Mouse (Mus musculus) lung, postnatal 0 days (tissue): ENCODE data around the gene Tmem28. TPM values are rescaled to one million over a fixed set of nuclear protein-coding genes. Genes with fewer than 3 reads are reported as not detected.

ENCODE experiments used
- ATAC-seq: fragments of 200-750 bp; cut with Nextera tagmentation; 2 replicates; pipeline ENCODE4 v1.8.0; 2017; ENCODE audit warnings: moderate library complexity
- DNase-seq: peaks from one replicate; pipeline ENCODE4 v3.0.0-alpha.2; 2016; ENCODE audit warnings: low spot score
- H3K27ac ChIP-seq: fragments of 300-500 bp; sonication (generic); 2 replicates; pipeline ENCODE4 v1.5.1; 2014; ENCODE audit warnings: antibody characterized with exemption, mild to moderate bottlenecking, low read length, mixed read lengths
- H3K27me3 ChIP-seq: fragments of 300-500 bp; sonication (generic); replicated peaks from 2 replicates; pipeline ENCODE4 v1.6.1; 2014; ENCODE audit warnings: low read length, mixed read lengths; ENCODE audit not compliant: insufficient read depth
- H3K36me3 ChIP-seq: fragments of 300-500 bp; sonication (generic); 2 replicates; pipeline ENCODE4 v1.6.1; 2014; ENCODE audit warnings: low read length, mixed read lengths; ENCODE audit not compliant: insufficient read depth
- H3K4me1 ChIP-seq: fragments of 300-500 bp; sonication (generic); 2 replicates; pipeline ENCODE4 v1.6.1; 2014; ENCODE audit warnings: antibody characterized with exemption, low read depth, low read length, mixed read lengths; ENCODE audit not compliant: insufficient read depth
- H3K4me2 ChIP-seq: fragments of 300-500 bp; sonication (generic); replicated peaks from 2 replicates; pipeline ENCODE4 v1.6.1; 2014; ENCODE audit warnings: low read depth, mild to moderate bottlenecking, low read length, moderate library complexity, mixed read lengths
- H3K4me3 ChIP-seq: fragments of 300-500 bp; sonication (generic); 2 replicates; pipeline ENCODE4 v1.5.1; 2014; ENCODE audit warnings: low read depth, low read length
- H3K9ac ChIP-seq: fragments of 300-500 bp; sonication (generic); replicated peaks from 2 replicates; pipeline ENCODE4 v1.6.1; 2014; ENCODE audit warnings: low read depth, mild to moderate bottlenecking
- H3K9me3 ChIP-seq: fragments of 300-500 bp; sonication (generic); 2 replicates; pipeline ENCODE4 v1.6.1; 2016; ENCODE audit warnings: low read length, mixed read lengths
- CTCF ChIP-seq: IDR thresholded peaks from 2 replicates; pipeline ENCODE4 v1.5.1; 2016; ENCODE audit warnings: antibody characterized with exemption, mild to moderate bottlenecking
- EP300 ChIP-seq: IDR thresholded peaks from 2 replicates; pipeline ENCODE4 v1.6.1; 2016; ENCODE audit warnings: antibody characterized with exemption, mild to moderate bottlenecking, control low read depth
- WGBS: fragments of 180-500 bp; shearing (Covaris S2); extraction: QIAGEN DNeasy Blood & Tissue Kit; methylation state at CpG from one replicate; pipeline ENCODE4 v1.1.7; 2014; 5-methylcytosine and 5-hydroxymethylcytosine counted together
- polyA plus RNA-seq: library from polyadenylated mRNA; unstranded; fragments of >200 nt; fragmentation: Nextera tagmentation; extraction: Ambion mirVana; gene quantifications from 2 replicates; pipeline ENCODE4 v1.2.1, GENCODE M21; 2015

Gene Tmem28
- 0.02 TPM in 1 of 2 replicates, not detected in the other for polyA plus RNA-seq

GRCm38 (mm10) chrX:99820790-99821395, at the start of gene Tmem28:
Gene Tmem28, plus strand, starts transcription at chrX:99821021.
- H3K9ac ChIP-seq: no peak within 1 kb of the TSS
- no peak within 1 kb of the TSS for H3K27ac ChIP-seq
- no peak for ATAC-seq
- no peaks in the 10 kb centered on the region for H3K9me3 ChIP-seq
- H3K27me3 ChIP-seq: no peaks in the 10 kb centered on the region; the same call in 1 of the 2 replicates
- no peaks in the 10 kb centered on the region for H3K36me3 ChIP-seq
- TF ChIP-seq EP300 (no peak), CTCF (no peak)
- 15% methylated on average over 22 of the region's 82 CpGs for WGBS
- H3K4me2 ChIP-seq: peak within 1 kb of the TSS; percentile 63
- peak within 1 kb of the TSS; percentile 31 for H3K4me3 ChIP-seq
- no peak for DNase-seq
- H3K4me1 ChIP-seq: no peaks in the 10 kb centered on the region

GRCm38 (mm10) chrX:99780308-99780707, 40.5 kb upstream of the Tmem28 start:
- H3K4me1 ChIP-seq: no peaks in the 10 kb centered on the region
- no peak overlapping the region for H3K27ac ChIP-seq
- no peak for ATAC-seq
- no peak for TF ChIP-seq CTCF
- TF ChIP-seq EP300: no peak
- WGBS: 47% methylated on average over 4 of the region's 4 CpGs
- H3K27me3 ChIP-seq: no peaks in the 10 kb centered on the region
- no peak overlapping the region for H3K9ac ChIP-seq
- H3K4me3 ChIP-seq: no peak overlapping the region
- no peak overlapping the region for H3K4me2 ChIP-seq
- DNase-seq: no peak
- no peaks in the 10 kb centered on the region for H3K9me3 ChIP-seq
- H3K36me3 ChIP-seq: no peaks in the 10 kb centered on the region

- Histone ChIP-seq H3K9ac (no peak overlapping the region), H3K36me3 (no peaks in the 10 kb centered on the region), H3K4me1 (no peaks in the 10 kb centered on the region), H3K27ac (no peak overlapping the region), H3K4me2 (no peak overlapping the region), H3K9me3 (no peaks in the 10 kb centered on the region), H3K27me3 (no peaks in the 10 kb centered on the region), H3K4me3 (no peak overlapping the region)
- 36% methylated on average over 1 of the region's 1 CpGs for WGBS
- peak; percentile 41 for TF ChIP-seq CTCF
- TF ChIP-seq EP300: no peak
- DNase-seq (no peak), ATAC-seq (no peak)
Measured at GRCm38 (mm10) chrX:99808375-99808774, 12.4 kb upstream of the Tmem28 start.

- WGBS: 10% methylated on average over 18 of the region's 22 CpGs
- H3K27ac ChIP-seq: no peak overlapping the region
- peak; percentile 86 for ATAC-seq
- no peaks in the 10 kb centered on the region; the same call in 1 of the 2 replicates for H3K27me3 ChIP-seq
- no peaks in the 10 kb centered on the region for H3K9me3 ChIP-seq
- H3K36me3 ChIP-seq: no peaks in the 10 kb centered on the region
- peak overlapping the region; percentile 31; the same call in 1 of the 2 replicates for H3K4me3 ChIP-seq
- peak; percentile 80 for DNase-seq
- no peak overlapping the region for H3K9ac ChIP-seq
- H3K4me1 ChIP-seq: no peaks in the 10 kb centered on the region
- TF ChIP-seq CTCF (peak; percentile 32; the same call in 1 of the 2 replicates), EP300 (no peak)
- H3K4me2 ChIP-seq: peak overlapping the region; percentile 63
Measured at GRCm38 (mm10) chrX:99819395-99819935, 1.4 kb upstream of the Tmem28 start.

- no peaks in the 10 kb centered on the region for H3K36me3 ChIP-seq
- DNase-seq (peak; percentile 5), ATAC-seq (peak; percentile 50)
- H3K4me2 ChIP-seq: peak overlapping the region; percentile 63
- H3K4me3 ChIP-seq: peak overlapping the region; percentile 31
- no peak overlapping the region for H3K9ac ChIP-seq
- H3K4me1 ChIP-seq: no peaks in the 10 kb centered on the region
- no peak overlapping the region for H3K27ac ChIP-seq
- WGBS: 20% methylated on average over 5 of the region's 105 CpGs
- H3K9me3 ChIP-seq: no peaks in the 10 kb centered on the region
- no peaks in the 10 kb centered on the region; the same call in 1 of the 2 replicates for H3K27me3 ChIP-seq
- TF ChIP-seq EP300 (no peak), CTCF (no peak)
Measured at GRCm38 (mm10) chrX:99819936-99820789, 658 bp upstream of the Tmem28 start.

GRCm38 (mm10) chrX:99842090-99842489, 21.3 kb downstream of the Tmem28 start:
- DNase-seq (no peak), ATAC-seq (no peak)
- no peak overlapping the region for H3K4me3 ChIP-seq
- H3K36me3 ChIP-seq: no peaks in the 10 kb centered on the region
- no peak overlapping the region for H3K9ac ChIP-seq
- TF ChIP-seq CTCF (no peak), EP300 (no peak)
- H3K4me1 ChIP-seq: no peaks in the 10 kb centered on the region
- no peaks in the 10 kb centered on the region for H3K27me3 ChIP-seq
- H3K9me3 ChIP-seq: no peaks in the 10 kb centered on the region
- 36% methylated on average over 2 of the region's 2 CpGs for WGBS
- H3K4me2 ChIP-seq: no peak overlapping the region
- H3K27ac ChIP-seq: no peak overlapping the region
